8 mouse cellular contexts compared by ENCODE assay signal in the genomic region with DNA sequence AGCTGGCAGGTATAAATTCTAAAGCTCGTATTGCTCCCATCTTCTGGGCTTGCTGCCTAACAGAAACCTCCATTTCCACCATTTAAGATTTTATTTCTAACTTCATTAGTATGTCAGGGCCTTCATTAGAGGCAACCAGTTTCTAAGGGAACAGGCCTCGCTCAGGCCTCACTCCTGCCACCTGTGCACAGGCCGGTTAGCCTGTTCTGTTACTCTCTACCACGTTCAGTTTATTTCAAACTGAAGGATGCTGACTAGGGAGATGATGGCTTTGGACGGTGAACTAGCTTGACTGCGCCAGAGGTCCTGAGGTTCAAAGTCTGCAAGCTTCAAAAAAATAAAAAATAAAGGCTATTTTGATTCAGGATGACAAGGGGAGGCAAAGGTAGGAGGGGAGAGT. TPM values are rescaled to one million over a fixed set of nuclear protein-coding genes. Genes with fewer than 3 reads are reported as not detected.
DNase-seq lines count a peak whose midpoint lies in the region; ATAC-seq and TF ChIP-seq lines count a peak whose summit lies in the region.

No protein-coding gene starts in this region.

- TF ChIP-seq EP300 in MEL (IDR thresholded peaks at IDR 0.05; ENCODE audit: low read depth in 1 of 2, low read length in 2 of 2), result no peak

- H3K36me3 ChIP-seq in heart, embryonic 12.5 days, result peaks cover 31% of the 10 kb centered on the region
- H3K36me3 ChIP-seq in MEL (ENCODE audit: control insufficient read depth in 1 of 2, insufficient read depth in 2 of 2, low read length in 2 of 2), result peaks cover 9 to 22% of the 10 kb centered on the region in 2 experiments
- peaks cover 43% of the 10 kb centered on the region for H3K36me3 ChIP-seq in forebrain, embryonic 10.5 days (replicated peaks)
- peaks cover 10% of the 10 kb centered on the region for H3K36me3 ChIP-seq in kidney, postnatal 0 days (ENCODE audit: insufficient read depth, low read length)
- peaks cover 3% of the 10 kb centered on the region; the same call in 1 of the 2 replicates for H3K36me3 ChIP-seq in midbrain, postnatal 0 days (ENCODE audit: insufficient read depth, low read length)

- TF ChIP-seq CTCF in MEL (IDR thresholded peaks at IDR 0.05 in 2 of 3, conservative IDR thresholded peaks at IDR 0.05 in 1 of 3; ENCODE audit: control insufficient read depth in 1 of 3, insufficient read depth in 1 of 3, low read depth in 2 of 3, low read length in 3 of 3, poor library complexity in 1 of 3, severe bottlenecking in 1 of 3), result peak in 1 of 3 experiments; percentile 2; a peak in 1 of 6 replicates
- TF ChIP-seq CTCF in kidney, postnatal 0 days (IDR thresholded peaks at IDR 0.05; ENCODE audit: low read depth), result no peak
- TF ChIP-seq CTCF in midbrain, postnatal 0 days (IDR thresholded peaks at IDR 0.05), result peak; percentile 2; the same call in 1 of the 2 replicates

- H3K4me1 ChIP-seq in heart, embryonic 12.5 days (replicated peaks), result peaks cover 28% of the 10 kb centered on the region
- H3K4me1 ChIP-seq in MEL (ENCODE audit: control insufficient read depth in 1 of 2, insufficient read depth in 2 of 2, low read length in 2 of 2), result peaks cover 4 to 10% of the 10 kb centered on the region in 2 experiments
- peaks cover 51% of the 10 kb centered on the region for H3K4me1 ChIP-seq in forebrain, embryonic 10.5 days
- peaks cover 10% of the 10 kb centered on the region; the same call in 1 of the 2 replicates for H3K4me1 ChIP-seq in kidney, postnatal 0 days (replicated peaks; ENCODE audit: insufficient read depth, low read length)
- 0 out of 2 replicates have a peak, but pooled peaks cover 5% of the 10 kb centered on the region for H3K4me1 ChIP-seq in midbrain, postnatal 0 days (ENCODE audit: insufficient read depth, low read length)

- WGBS in heart, embryonic 12.5 days, result 13% methylated on average over 6 of the region's 6 CpGs
- WGBS in forebrain, embryonic 10.5 days, result 23% methylated on average over 6 of the region's 6 CpGs
- WGBS in kidney, postnatal 0 days, result 3% methylated on average over 6 of the region's 6 CpGs
- whole genome bisulfite sequencing in midbrain, postnatal 0 days, result 8% methylated on average over 6 of the region's 6 CpGs

- H3K9me3 ChIP-seq in heart, embryonic 12.5 days (replicated peaks), result no peaks in the 10 kb centered on the region
- no peaks in the 10 kb centered on the region for H3K9me3 ChIP-seq in MEL (replicated peaks; ENCODE audit: insufficient read depth, low read length)
- H3K9me3 ChIP-seq in forebrain, embryonic 10.5 days, result no peaks in the 10 kb centered on the region
- H3K9me3 ChIP-seq in kidney, postnatal 0 days (replicated peaks; ENCODE audit: low read length), result no peaks in the 10 kb centered on the region
- no peaks in the 10 kb centered on the region for H3K9me3 ChIP-seq in midbrain, postnatal 0 days (ENCODE audit: low read length)

- no peak for TF ChIP-seq RAD21 in MEL (IDR thresholded peaks at IDR 0.05; ENCODE audit: low read depth, low read length)

- no peak for TF ChIP-seq POLR2A in MEL (IDR thresholded peaks at IDR 0.05; ENCODE audit: control insufficient read depth in 1 of 2, insufficient read depth in 1 of 2, low read depth in 1 of 2, low read length in 2 of 2, poor library complexity in 1 of 2)

- H3K79me2 ChIP-seq in MEL (ENCODE audit: control insufficient read depth, insufficient read depth, low read length, poor library complexity), result peaks cover 19% of the 10 kb centered on the region

- no peak for ATAC-seq in heart, embryonic 12.5 days (ENCODE audit: insufficient number of reproducible peaks, low FRiP score)
- peak; percentile 19; the same call in 1 of the 2 replicates for ATAC-seq in kidney, postnatal 0 days (replicated peaks; ENCODE audit: low FRiP score, low read depth)
- no peak for ATAC-seq in midbrain, postnatal 0 days (ENCODE audit: low FRiP score)

- H3K27ac ChIP-seq in heart, embryonic 12.5 days (ENCODE audit: poor library complexity, severe bottlenecking), result peak overlapping the region; percentile 99
- peak overlapping the region; percentile 86 for H3K27ac ChIP-seq in MEL (ENCODE audit: control insufficient read depth, low read depth, low read length)
- H3K27ac ChIP-seq in forebrain, embryonic 10.5 days, result peak overlapping the region; percentile 100
- peak overlapping the region; percentile 95 for H3K27ac ChIP-seq in kidney, postnatal 0 days
- peak overlapping the region; percentile 98 for H3K27ac ChIP-seq in midbrain, postnatal 0 days (ENCODE audit: low read depth, low read length)

- DNase-seq in heart, postnatal 25 days (ENCODE audit: low spot score), result no peak
- DNase-seq in MEL (ENCODE audit: low read depth, low spot score), result peak; percentile 74
- DNase-seq in forebrain, embryonic 10.5 days (ENCODE audit: extremely low spot score, low spot score), result no peak
- peak; percentile 27 for DNase-seq in kidney, postnatal 0 days (ENCODE audit: low spot score)
- peak; percentile 21 for DNase-seq in midbrain, postnatal 0 days (ENCODE audit: low spot score)
- DNase-seq in frontal cortex, postnatal 14 days (ENCODE audit: low spot score in 2 of 2), result no peak
- no peak for DNase-seq in layer of hippocampus, adult 9-10 months (ENCODE audit: low spot score)

- H3K4me2 ChIP-seq in heart, embryonic 12.5 days, result peak overlapping the region; percentile 76
- H3K4me2 ChIP-seq in kidney, postnatal 0 days (ENCODE audit: low read length), result peak overlapping the region; percentile 60
- peak overlapping the region; percentile 68 for H3K4me2 ChIP-seq in midbrain, postnatal 0 days (ENCODE audit: low read depth, low read length, poor library complexity, severe bottlenecking)

- H3K9ac ChIP-seq in heart, embryonic 12.5 days, result peak overlapping the region; percentile 98
- H3K9ac ChIP-seq in MEL (ENCODE audit: control insufficient read depth, low read depth, low read length, poor library complexity, severe bottlenecking), result peak overlapping the region; percentile 96
- H3K9ac ChIP-seq in kidney, postnatal 0 days (ENCODE audit: low read depth, low read length), result peak overlapping the region; percentile 93
- peak overlapping the region; percentile 94 for H3K9ac ChIP-seq in midbrain, postnatal 0 days (replicated peaks; ENCODE audit: low read length, poor library complexity, severe bottlenecking)

- H3K4me3 ChIP-seq in heart, embryonic 12.5 days, result peak overlapping the region; percentile 86
- peak overlapping the region; percentile 77 to 85 for H3K4me3 ChIP-seq in MEL (ENCODE audit: control insufficient read depth in 1 of 2, insufficient read depth in 1 of 2, low read depth in 2 of 2, low read length in 2 of 2)
- H3K4me3 ChIP-seq in forebrain, embryonic 10.5 days, result peak overlapping the region; percentile 82
- H3K4me3 ChIP-seq in kidney, postnatal 0 days (replicated peaks; ENCODE audit: low read depth, low read length), result peak overlapping the region; percentile 75
- peak overlapping the region; percentile 72 for H3K4me3 ChIP-seq in midbrain, postnatal 0 days (ENCODE audit: low read depth, low read length)

- H3K27me3 ChIP-seq in heart, embryonic 12.5 days (replicated peaks), result no peaks in the 10 kb centered on the region
- no peaks in the 10 kb centered on the region for H3K27me3 ChIP-seq in MEL (ENCODE audit: control insufficient read depth in 1 of 2, insufficient read depth in 2 of 2, low read length in 2 of 2)
- H3K27me3 ChIP-seq in forebrain, embryonic 10.5 days (ENCODE audit: poor library complexity, severe bottlenecking), result no peaks in the 10 kb centered on the region
- no peaks in the 10 kb centered on the region for H3K27me3 ChIP-seq in kidney, postnatal 0 days (ENCODE audit: insufficient read depth, low read length)
- no peaks in the 10 kb centered on the region for H3K27me3 ChIP-seq in midbrain, postnatal 0 days (ENCODE audit: insufficient read depth, low read length)

- intact Hi-C loops in heart, postnatal 25 days (cut with DNase I), result loop anchor here (2.0 kb wide), 1 partner anchor 45 kb away; a partner anchor contains a TSS

RNA-seq across cellular contexts. Expression of a gene that starts 1.9 kb away (rescaled TPM):
- 73.0 and 88.2 TPM in 2 replicates for polyA plus RNA-seq in heart, embryonic 12.5 days (2016; fragmentation: Nextera tagmentation; extraction: Ambion mirVana)
- total RNA-seq in heart, postnatal 25 days (2021), result 10 to 100 TPM; 38.9 to 50.4 TPM
- total RNA-seq in MEL (2012; rRNA removed), result 513 and 583 TPM in 2 replicates
- polyA plus RNA-seq in MEL (2012; ENCODE audit: insufficient read depth in 1 of 2, insufficient read length in 2 of 2, low read depth in 1 of 2, low replicate concordance in 2 of 2, missing spikeins in 1 of 2), result 10 to 100 TPM in 1 of 2 experiments, not detected in 1; 59.4 TPM
- polyA plus RNA-seq in forebrain, embryonic 10.5 days (2016; fragmentation: Nextera tagmentation; extraction: Ambion mirVana), result 65.1 and 69.2 TPM in 2 replicates
- 102 and 110 TPM in 2 replicates for polyA plus RNA-seq in kidney, postnatal 0 days (2015; fragmentation: Nextera tagmentation; extraction: Ambion mirVana)
- 187 and 348 TPM in 2 replicates for total RNA-seq in midbrain, postnatal 0 days (2014; rRNA removed)
- 54.4 and 76.5 TPM in 2 replicates for polyA plus RNA-seq in midbrain, postnatal 0 days (2015; fragmentation: Nextera tagmentation; extraction: Ambion mirVana)

RNA-seq across cellular contexts. Expression of a gene that starts 45.0 kb away (rescaled TPM):
- polyA plus RNA-seq in heart, embryonic 12.5 days (2016; fragmentation: Nextera tagmentation; extraction: Ambion mirVana), result 31.0 and 32.5 TPM in 2 replicates
- total RNA-seq in heart, postnatal 25 days (2021), result 10 to 100 TPM; 45.9 to 56.2 TPM
- 10.4 and 12.8 TPM in 2 replicates for total RNA-seq in MEL (2012; rRNA removed)
- 10 to 100 TPM in 1 of 2 experiments, not detected in 1; 49.6 TPM for polyA plus RNA-seq in MEL (2012; ENCODE audit: insufficient read depth in 1 of 2, insufficient read length in 2 of 2, low read depth in 1 of 2, low replicate concordance in 2 of 2, missing spikeins in 1 of 2)
- 16.0 and 19.2 TPM in 2 replicates for polyA plus RNA-seq in forebrain, embryonic 10.5 days (2016; fragmentation: Nextera tagmentation; extraction: Ambion mirVana)
- polyA plus RNA-seq in kidney, postnatal 0 days (2015; fragmentation: Nextera tagmentation; extraction: Ambion mirVana), result 23.2 and 24.9 TPM in 2 replicates
- total RNA-seq in midbrain, postnatal 0 days (2014; rRNA removed), result 16.8 and 18.6 TPM in 2 replicates
- 7.5 and 10.9 TPM in 2 replicates for polyA plus RNA-seq in midbrain, postnatal 0 days (2015; fragmentation: Nextera tagmentation; extraction: Ambion mirVana)

RNA-seq across cellular contexts. Expression of a gene that starts 45.4 kb away (rescaled TPM):
- polyA plus RNA-seq in heart, embryonic 12.5 days (2016; fragmentation: Nextera tagmentation; extraction: Ambion mirVana), result not detected in 2 replicates
- total RNA-seq in heart, postnatal 25 days (2021), result not detected
- total RNA-seq in MEL (2012; rRNA removed), result 0.20 TPM in 1 of 2 replicates, not detected in the other
- under 1 TPM in 1 of 2 experiments, not detected in 1; 0.52 TPM for polyA plus RNA-seq in MEL (2012; ENCODE audit: insufficient read depth in 1 of 2, insufficient read length in 2 of 2, low read depth in 1 of 2, low replicate concordance in 2 of 2, missing spikeins in 1 of 2)
- 0.50 TPM in 1 of 2 replicates, not detected in the other for polyA plus RNA-seq in forebrain, embryonic 10.5 days (2016; fragmentation: Nextera tagmentation; extraction: Ambion mirVana)
- polyA plus RNA-seq in kidney, postnatal 0 days (2015; fragmentation: Nextera tagmentation; extraction: Ambion mirVana), result 0.37 and 0.46 TPM in 2 replicates
- total RNA-seq in midbrain, postnatal 0 days (2014; rRNA removed), result not detected in 2 replicates
- polyA plus RNA-seq in midbrain, postnatal 0 days (2015; fragmentation: Nextera tagmentation; extraction: Ambion mirVana), result not detected in 2 replicates

RNA-seq across cellular contexts. Expression of a gene that starts 51.7 kb away (rescaled TPM):
- polyA plus RNA-seq in heart, embryonic 12.5 days (2016; fragmentation: Nextera tagmentation; extraction: Ambion mirVana), result 55.1 and 55.3 TPM in 2 replicates
- 100 to 1,000 TPM in 1 of 2 experiments, 10 to 100 TPM in 1; 93.5 to 106 TPM for total RNA-seq in heart, postnatal 25 days (2021)
- total RNA-seq in MEL (2012; rRNA removed), result 2.9 and 3.5 TPM in 2 replicates
- 10 to 100 TPM in 1 of 2 experiments, not detected in 1; 19.0 TPM for polyA plus RNA-seq in MEL (2012; ENCODE audit: insufficient read depth in 1 of 2, insufficient read length in 2 of 2, low read depth in 1 of 2, low replicate concordance in 2 of 2, missing spikeins in 1 of 2)
- 21.9 and 24.0 TPM in 2 replicates for polyA plus RNA-seq in forebrain, embryonic 10.5 days (2016; fragmentation: Nextera tagmentation; extraction: Ambion mirVana)
- polyA plus RNA-seq in kidney, postnatal 0 days (2015; fragmentation: Nextera tagmentation; extraction: Ambion mirVana), result 55.2 and 57.5 TPM in 2 replicates
- total RNA-seq in midbrain, postnatal 0 days (2014; rRNA removed), result 34.4 and 34.7 TPM in 2 replicates
- polyA plus RNA-seq in midbrain, postnatal 0 days (2015; fragmentation: Nextera tagmentation; extraction: Ambion mirVana), result 27.1 and 27.2 TPM in 2 replicates

Comparison
In these comparisons a context has a peak if more than half of its experiments do, and no peak if none do; other contexts are left out.
1. DNase-seq: peak in MEL (single experiment), kidney, postnatal 0 days (single experiment) and midbrain, postnatal 0 days (single experiment); none in heart, postnatal 25 days (single experiment), forebrain, embryonic 10.5 days (single experiment), frontal cortex, postnatal 14 days (0 of 2) and layer of hippocampus, adult 9-10 months (single experiment).
2. Peak in every context shown above with its lines, with median percentiles within 50 percentile points of each other: H3K27ac ChIP-seq, H3K4me2 ChIP-seq, H3K4me3 ChIP-seq and H3K9ac ChIP-seq.